In the genomic region with DNA sequence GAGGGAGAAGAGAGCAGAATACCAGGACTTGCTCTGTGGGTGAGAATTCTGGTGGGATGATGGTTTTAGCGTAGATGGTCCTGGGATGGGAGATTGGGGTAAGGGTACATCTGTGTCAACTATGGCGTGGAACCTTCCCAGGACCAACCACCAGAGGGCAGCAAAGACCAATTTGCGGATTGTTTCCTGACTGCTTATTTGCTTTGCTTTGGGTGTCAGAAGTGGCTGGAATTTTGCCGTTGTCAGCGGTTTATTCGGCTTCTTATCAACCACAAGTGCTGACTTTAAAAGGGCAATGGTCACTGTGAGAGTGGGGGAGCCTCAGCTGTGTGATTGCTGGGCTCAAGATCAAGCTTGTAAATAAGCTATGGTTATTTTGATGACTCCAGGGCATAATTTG, we compare ENCODE assay signal across 8 mouse cellular contexts. TPM values are rescaled to one million over a fixed set of nuclear protein-coding genes. Genes with fewer than 3 reads are reported as not detected.
DNase-seq lines count a peak whose midpoint lies in the region; ATAC-seq lines count a peak whose summit lies in the region.

No protein-coding gene starts in this region.

- peaks cover 22% of the 10 kb centered on the region for H3K27me3 ChIP-seq in embryonic facial prominence, embryonic 13.5 days
- H3K27me3 ChIP-seq in heart, embryonic 10.5 days (ENCODE audit: insufficient read depth, poor library complexity, severe bottlenecking): peaks cover 26% of the 10 kb centered on the region
- no peaks in the 10 kb centered on the region for H3K27me3 ChIP-seq in kidney, embryonic 16.5 days (ENCODE audit: insufficient read depth, low read length)
- 0 out of 2 replicates have a peak, but pooled peaks cover 2% of the 10 kb centered on the region for H3K27me3 ChIP-seq in liver, embryonic 11.5 days (replicated peaks; ENCODE audit: control insufficient read depth, insufficient read depth, low read length)
- no peaks in the 10 kb centered on the region for H3K27me3 ChIP-seq in neural tube, embryonic 11.5 days (ENCODE audit: control insufficient read depth, insufficient read depth, low read length)
- no peaks in the 10 kb centered on the region for H3K27me3 ChIP-seq in stomach, embryonic 16.5 days (ENCODE audit: control insufficient read depth, insufficient read depth, low read length)

- 4% methylated on average over 6 of the region's 6 CpGs for WGBS in embryonic facial prominence, embryonic 13.5 days
- 4% methylated on average over 6 of the region's 6 CpGs for WGBS in heart, embryonic 10.5 days
- WGBS in kidney, embryonic 16.5 days: 5% methylated on average over 6 of the region's 6 CpGs
- WGBS in liver, embryonic 11.5 days: 4% methylated on average over 6 of the region's 6 CpGs
- 7% methylated on average over 6 of the region's 6 CpGs for WGBS in neural tube, embryonic 11.5 days
- WGBS in stomach, embryonic 16.5 days: 3% methylated on average over 6 of the region's 6 CpGs

- ATAC-seq in embryonic facial prominence, embryonic 13.5 days (ENCODE audit: insufficient number of reproducible peaks, insufficient read depth, low FRiP score, low TSS enrichment, low read depth): 0 out of 2 replicates have a peak, but pooled peaks have one; percentile 50
- peak; percentile 59; the same call in 1 of the 2 replicates for ATAC-seq in kidney, embryonic 16.5 days (ENCODE audit: low FRiP score, low TSS enrichment)
- ATAC-seq in liver, embryonic 11.5 days (replicated peaks; ENCODE audit: low FRiP score): no peak
- ATAC-seq in neural tube, embryonic 11.5 days (ENCODE audit: insufficient read depth, low FRiP score, low TSS enrichment): no peak
- peak; percentile 59; the same call in 1 of the 2 replicates for ATAC-seq in stomach, embryonic 16.5 days (ENCODE audit: insufficient read depth, low FRiP score)

- H3K4me1 ChIP-seq in embryonic facial prominence, embryonic 13.5 days: peaks cover 8% of the 10 kb centered on the region
- peaks cover 13% of the 10 kb centered on the region; the same call in 1 of the 2 replicates for H3K4me1 ChIP-seq in heart, embryonic 10.5 days
- H3K4me1 ChIP-seq in kidney, embryonic 16.5 days (ENCODE audit: insufficient read depth, low read length): no peaks in the 10 kb centered on the region; the same call in 1 of the 2 replicates
- H3K4me1 ChIP-seq in liver, embryonic 11.5 days (replicated peaks; ENCODE audit: control insufficient read depth, insufficient read depth, low read length): no peaks in the 10 kb centered on the region
- H3K4me1 ChIP-seq in neural tube, embryonic 11.5 days (ENCODE audit: control insufficient read depth, insufficient read depth, low read length): no peaks in the 10 kb centered on the region
- peaks cover 5% of the 10 kb centered on the region; the same call in 1 of the 2 replicates for H3K4me1 ChIP-seq in stomach, embryonic 16.5 days (ENCODE audit: control insufficient read depth, insufficient read depth, low read length)

- peak; percentile 74 for DNase-seq in CD4-positive helper T cell, adult 2 months (ENCODE audit: low read depth, low spot score)
- peak; percentile 70 to 76 for DNase-seq in adrenal gland, postnatal 4 days (ENCODE audit: low spot score in 2 of 2)
- DNase-seq in heart, embryonic 10.5 days (ENCODE audit: low spot score): peak; percentile 87
- peak; percentile 78 for DNase-seq in liver, embryonic 11.5 days (ENCODE audit: low spot score)
- DNase-seq in neural tube, embryonic 11.5 days (ENCODE audit: low spot score): peak; percentile 88

- H3K36me3 ChIP-seq in embryonic facial prominence, embryonic 13.5 days: no peaks in the 10 kb centered on the region
- H3K36me3 ChIP-seq in heart, embryonic 10.5 days: no peaks in the 10 kb centered on the region
- H3K36me3 ChIP-seq in kidney, embryonic 16.5 days (ENCODE audit: insufficient read depth, low read length): no peaks in the 10 kb centered on the region
- H3K36me3 ChIP-seq in liver, embryonic 11.5 days (ENCODE audit: control insufficient read depth, insufficient read depth, low read length): no peaks in the 10 kb centered on the region
- no peaks in the 10 kb centered on the region for H3K36me3 ChIP-seq in neural tube, embryonic 11.5 days (ENCODE audit: control insufficient read depth, insufficient read depth, low read length)
- H3K36me3 ChIP-seq in stomach, embryonic 16.5 days (ENCODE audit: control insufficient read depth, insufficient read depth, low read length): no peaks in the 10 kb centered on the region

- H3K4me3 ChIP-seq in embryonic facial prominence, embryonic 13.5 days: no peak overlapping the region
- no peak overlapping the region for H3K4me3 ChIP-seq in heart, embryonic 10.5 days
- H3K4me3 ChIP-seq in kidney, embryonic 16.5 days (ENCODE audit: low read length): no peak overlapping the region
- H3K4me3 ChIP-seq in liver, embryonic 11.5 days (ENCODE audit: low read depth, low read length): no peak overlapping the region
- H3K4me3 ChIP-seq in neural tube, embryonic 11.5 days (ENCODE audit: low read depth, low read length): no peak overlapping the region
- no peak overlapping the region for H3K4me3 ChIP-seq in stomach, embryonic 16.5 days (replicated peaks; ENCODE audit: low read length)

- no peaks in the 10 kb centered on the region for H3K9me3 ChIP-seq in embryonic facial prominence, embryonic 13.5 days
- no peaks in the 10 kb centered on the region for H3K9me3 ChIP-seq in heart, embryonic 10.5 days
- no peaks in the 10 kb centered on the region for H3K9me3 ChIP-seq in kidney, embryonic 16.5 days (ENCODE audit: low read length)
- H3K9me3 ChIP-seq in liver, embryonic 11.5 days (ENCODE audit: control insufficient read depth, low read length): no peaks in the 10 kb centered on the region
- H3K9me3 ChIP-seq in neural tube, embryonic 11.5 days (ENCODE audit: control insufficient read depth, low read length): no peaks in the 10 kb centered on the region
- no peaks in the 10 kb centered on the region for H3K9me3 ChIP-seq in stomach, embryonic 16.5 days (replicated peaks; ENCODE audit: control insufficient read depth, low read length)

- H3K27ac ChIP-seq in embryonic facial prominence, embryonic 13.5 days: no peak overlapping the region
- no peak overlapping the region for H3K27ac ChIP-seq in heart, embryonic 10.5 days
- no peak overlapping the region for H3K27ac ChIP-seq in kidney, embryonic 16.5 days (ENCODE audit: low read length)
- no peak overlapping the region for H3K27ac ChIP-seq in liver, embryonic 11.5 days (ENCODE audit: low read depth, low read length)
- no peak overlapping the region for H3K27ac ChIP-seq in neural tube, embryonic 11.5 days (ENCODE audit: low read depth, low read length)
- H3K27ac ChIP-seq in stomach, embryonic 16.5 days (ENCODE audit: low read length): no peak overlapping the region

- no peak overlapping the region for H3K9ac ChIP-seq in embryonic facial prominence, embryonic 13.5 days
- no peak overlapping the region for H3K9ac ChIP-seq in kidney, embryonic 16.5 days (replicated peaks; ENCODE audit: low read length)
- H3K9ac ChIP-seq in liver, embryonic 11.5 days (ENCODE audit: low read depth, low read length): no peak overlapping the region
- H3K9ac ChIP-seq in neural tube, embryonic 11.5 days (ENCODE audit: low read length): no peak overlapping the region
- no peak overlapping the region for H3K9ac ChIP-seq in stomach, embryonic 16.5 days (ENCODE audit: low read length)

- no peak overlapping the region for H3K4me2 ChIP-seq in embryonic facial prominence, embryonic 13.5 days
- H3K4me2 ChIP-seq in kidney, embryonic 16.5 days (replicated peaks; ENCODE audit: low read depth, low read length): no peak overlapping the region
- H3K4me2 ChIP-seq in liver, embryonic 11.5 days: no peak overlapping the region
- H3K4me2 ChIP-seq in neural tube, embryonic 11.5 days (ENCODE audit: low read depth): no peak overlapping the region
- H3K4me2 ChIP-seq in stomach, embryonic 16.5 days (ENCODE audit: low read depth, low read length): no peak overlapping the region

RNA-seq across cellular contexts. Expression of a gene that starts 50.8 kb away (rescaled TPM):
- under 1 TPM; 0.20 to 0.42 TPM for total RNA-seq in adrenal gland, postnatal 4 days (2021)
- polyA plus RNA-seq in embryonic facial prominence, embryonic 13.5 days (2015; fragmentation: Nextera tagmentation; extraction: Ambion mirVana): not detected in 2 replicates
- 0.39 and 0.51 TPM in 2 replicates for polyA plus RNA-seq in heart, embryonic 10.5 days (2016; fragmentation: Nextera tagmentation; extraction: Ambion mirVana)
- polyA plus RNA-seq in kidney, embryonic 16.5 days (2015; fragmentation: Nextera tagmentation; extraction: Ambion mirVana): 0.78 and 0.95 TPM in 2 replicates
- polyA plus RNA-seq in liver, embryonic 11.5 days (2014; fragmentation: Nextera tagmentation; extraction: Ambion mirVana): 0.34 TPM in 1 of 2 replicates, not detected in the other
- polyA plus RNA-seq in neural tube, embryonic 11.5 days (2014; fragmentation: Nextera tagmentation; extraction: Ambion mirVana): 0.09 TPM in 1 of 2 replicates, not detected in the other
- polyA plus RNA-seq in stomach, embryonic 16.5 days (2015; fragmentation: Nextera tagmentation; extraction: Ambion mirVana): 0.04 and 0.09 TPM in 2 replicates

RNA-seq across cellular contexts. Expression of a gene that starts 57.8 kb away (rescaled TPM):
- total RNA-seq in adrenal gland, postnatal 4 days (2021): 10 to 100 TPM; 13.1 to 14.8 TPM
- 52.3 and 54.2 TPM in 2 replicates for polyA plus RNA-seq in embryonic facial prominence, embryonic 13.5 days (2015; fragmentation: Nextera tagmentation; extraction: Ambion mirVana)
- polyA plus RNA-seq in heart, embryonic 10.5 days (2016; fragmentation: Nextera tagmentation; extraction: Ambion mirVana): 61.8 and 71.3 TPM in 2 replicates
- polyA plus RNA-seq in kidney, embryonic 16.5 days (2015; fragmentation: Nextera tagmentation; extraction: Ambion mirVana): 56.4 and 61.7 TPM in 2 replicates
- polyA plus RNA-seq in liver, embryonic 11.5 days (2014; fragmentation: Nextera tagmentation; extraction: Ambion mirVana): 45.1 and 47.8 TPM in 2 replicates
- polyA plus RNA-seq in neural tube, embryonic 11.5 days (2014; fragmentation: Nextera tagmentation; extraction: Ambion mirVana): 35.5 TPM in 2 replicates
- 38.3 and 39.7 TPM in 2 replicates for polyA plus RNA-seq in stomach, embryonic 16.5 days (2015; fragmentation: Nextera tagmentation; extraction: Ambion mirVana)

Comparison
In these comparisons a context has a peak if more than half of its experiments do, and no peak if none do; other contexts are left out.
1. ATAC-seq: peak in embryonic facial prominence, embryonic 13.5 days (single experiment), kidney, embryonic 16.5 days (single experiment) and stomach, embryonic 16.5 days (single experiment); none in liver, embryonic 11.5 days (single experiment) and neural tube, embryonic 11.5 days (single experiment).
2. Peak in every context shown above with its lines, with median percentiles within 50 percentile points of each other: DNase-seq.